Mouse (Mus musculus) small intestine, adult 2 months (tissue): Measurements from ENCODE around the gene Dppa4.

Source experiments
- CTCF ChIP-seq: fragments of 200-500 bp; IDR thresholded peaks from 2 replicates; pipeline ENCODE4 v1.5.1; 2012; ENCODE audit warnings: low read depth, mild to moderate bottlenecking, control low read depth, inconsistent platforms, low read length, moderate library complexity, mixed read lengths; ENCODE audit not compliant: insufficient replicate concordance, insufficient read length; ENCODE audit errors: extremely low read depth
- POLR2A ChIP-seq: fragments of 200-500 bp; IDR thresholded peaks from 2 replicates; pipeline ENCODE4 v1.6.1; 2012; ENCODE audit warnings: low read depth, mild to moderate bottlenecking, control low read depth, inconsistent platforms, low read length, moderate library complexity

DNA sequence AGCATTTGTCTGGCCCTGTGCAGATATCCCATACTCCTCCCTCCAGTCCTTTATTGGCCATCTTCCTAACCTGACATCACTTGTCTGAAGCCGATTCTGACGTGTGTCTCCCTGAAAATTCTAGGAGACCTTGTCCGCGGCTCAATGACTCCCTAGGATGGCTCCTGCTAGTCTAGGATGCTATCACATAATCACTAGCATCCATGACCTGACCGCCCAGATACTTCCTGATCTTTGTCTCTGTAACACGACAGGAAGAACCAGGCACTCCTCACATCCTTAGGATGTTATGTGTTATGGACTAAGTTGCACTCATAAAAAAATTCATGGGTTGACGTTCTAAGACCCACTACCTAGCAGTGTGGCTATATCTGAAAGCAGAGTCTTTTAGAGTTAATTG is 45.9 kb upstream of the Dppa4 start:
- TF ChIP-seq POLR2A = no peak
- TF ChIP-seq CTCF = no peak
